ENCODE assay signal across 20 mouse cellular contexts in genomic region chr11:22711327-22711726, GRCm38 (mm10).
DNase-seq lines count a peak whose midpoint lies in the region; ATAC-seq and TF ChIP-seq lines count a peak whose summit lies in the region.
"Had no signal": no experiment of that assay in that cellular context is flagged by ENCODE, and none has a peak within 500 bp of the region (broad histone marks: within the 10 kb centered on the region; RNA-seq: fewer than 3 reads in every experiment).

No protein-coding gene starts in this region.

- TF ChIP-seq CTCF in C2C12 (IDR thresholded peaks at IDR 0.05; ENCODE audit: control insufficient read depth, insufficient read depth, insufficient read length) (no peak), Patski (IDR thresholded peaks at IDR 0.05) (no peak)
- TF ChIP-seq CTCF in gastrocnemius, adult 2 months (IDR thresholded peaks at IDR 0.05) = no peak

- H3K9ac ChIP-seq in midbrain, embryonic 15.5 days = no peak overlapping the region
- no peak overlapping the region for H3K9ac ChIP-seq in midbrain, embryonic 14.5 days (replicated peaks; ENCODE audit: low read length)
- H3K9ac ChIP-seq: embryonic facial prominence, embryonic 13.5 days; embryonic facial prominence, embryonic 15.5 days; forebrain, embryonic 12.5 days had no signal

- 0 out of 2 replicates have a peak, but pooled peaks have one; percentile 25 for ATAC-seq in midbrain, embryonic 15.5 days (replicated peaks)
- no peak for ATAC-seq in midbrain, embryonic 14.5 days (ENCODE audit: low FRiP score, low TSS enrichment)
- peak; percentile 47 for ATAC-seq in Patski

- H3K9me3 ChIP-seq in heart, embryonic 10.5 days = no peaks in the 10 kb centered on the region
- no peaks in the 10 kb centered on the region for H3K9me3 ChIP-seq in midbrain, embryonic 15.5 days
- H3K9me3 ChIP-seq in midbrain, embryonic 14.5 days (ENCODE audit: control insufficient read depth, low read length) = no peaks in the 10 kb centered on the region
- H3K9me3 ChIP-seq: embryonic facial prominence, embryonic 13.5 days; embryonic facial prominence, embryonic 15.5 days; forebrain, embryonic 10.5 days; forebrain, embryonic 12.5 days had no signal

- H3K4me2 ChIP-seq in midbrain, embryonic 15.5 days = no peak overlapping the region
- no peak overlapping the region for H3K4me2 ChIP-seq in midbrain, embryonic 14.5 days (ENCODE audit: low read length)
- H3K4me2 ChIP-seq: embryonic facial prominence, embryonic 13.5 days; embryonic facial prominence, embryonic 15.5 days; forebrain, embryonic 12.5 days had no signal

- H3K36me3 ChIP-seq in heart, embryonic 10.5 days = no peaks in the 10 kb centered on the region
- H3K36me3 ChIP-seq in midbrain, embryonic 15.5 days (replicated peaks) = no peaks in the 10 kb centered on the region
- H3K36me3 ChIP-seq in midbrain, embryonic 14.5 days (ENCODE audit: control insufficient read depth, insufficient read depth, low read length) = no peaks in the 10 kb centered on the region
- no peaks in the 10 kb centered on the region for H3K36me3 ChIP-seq in C2C12 (ENCODE audit: control insufficient read depth, insufficient read depth)
- H3K36me3 ChIP-seq: embryonic facial prominence, embryonic 13.5 days; embryonic facial prominence, embryonic 15.5 days; forebrain, embryonic 10.5 days; forebrain, embryonic 12.5 days had no signal

- H3K79me2 ChIP-seq in C2C12 (ENCODE audit: control insufficient read depth, insufficient read depth) = no peaks in the 10 kb centered on the region

- H3K79me3 ChIP-seq in C2C12 (ENCODE audit: low read depth) = no peaks in the 10 kb centered on the region

- no peaks in the 10 kb centered on the region for H3K27me3 ChIP-seq in heart, embryonic 10.5 days (ENCODE audit: insufficient read depth, poor library complexity, severe bottlenecking)
- no peaks in the 10 kb centered on the region for H3K27me3 ChIP-seq in midbrain, embryonic 15.5 days (replicated peaks)
- H3K27me3 ChIP-seq in midbrain, embryonic 14.5 days (ENCODE audit: control insufficient read depth, insufficient read depth, low read length) = no peaks in the 10 kb centered on the region
- H3K27me3 ChIP-seq in C2C12 (ENCODE audit: control insufficient read depth, insufficient read depth, insufficient read length) (no peaks in the 10 kb centered on the region), Patski (no peaks in the 10 kb centered on the region)
- H3K27me3 ChIP-seq: embryonic facial prominence, embryonic 13.5 days; embryonic facial prominence, embryonic 15.5 days; forebrain, embryonic 12.5 days had no signal

- intact Hi-C loops in gastrocnemius, adult 2 months (cut with DNase I) = loop anchor here (10.0 kb wide), 1 partner anchor 253 kb away; no protein-coding TSS in a partner anchor

- H3K4me3 ChIP-seq in heart, embryonic 10.5 days = no peak overlapping the region
- no peak overlapping the region for H3K4me3 ChIP-seq in midbrain, embryonic 15.5 days
- H3K4me3 ChIP-seq in midbrain, embryonic 14.5 days (replicated peaks; ENCODE audit: low read depth, low read length) = no peak overlapping the region
- no peak overlapping the region for H3K4me3 ChIP-seq in C2C12 (ENCODE audit: insufficient read depth, poor library complexity, severe bottlenecking)
- H3K4me3 ChIP-seq in gastrocnemius, adult 2 months = no peak overlapping the region
- H3K4me3 ChIP-seq: embryonic facial prominence, embryonic 13.5 days; embryonic facial prominence, embryonic 15.5 days; erythroblast, embryonic 14.5 days; forebrain, embryonic 10.5 days; forebrain, embryonic 12.5 days had no signal

- CTCF ChIA-PET in Patski (lab: Charles Lee) = interaction anchor here (0.8 to 1.5 kb wide), 7 partner anchors 8 to 92 kb away, joined by 3 to 5 read pairs (median 3); no protein-coding TSS in a partner anchor

- in situ Hi-C loops in Patski (cut with MboI; ENCODE audit: low pct_unique_long_range_greater_than_20kb) = no loop called here

- no peak overlapping the region for H3ac ChIP-seq in C2C12 (ENCODE audit: control insufficient read depth, insufficient read length, low read depth)

- DNase-seq in heart, embryonic 10.5 days (ENCODE audit: low spot score) = peak; percentile 19
- no peak for DNase-seq in heart, adult 9 months (ENCODE audit: low spot score in 2 of 2)
- DNase-seq in midbrain, embryonic 14.5 days = no peak
- no peak for DNase-seq in Patski (ENCODE audit: low read depth, low spot score)
- no peak for DNase-seq in gastrocnemius, adult 18-20 months (ENCODE audit: low spot score)
- DNase-seq in gastrocnemius, adult 2 months = no peak
- DNase-seq: adrenal gland, postnatal 10 days; adrenal gland, postnatal 25 days; cerebellum, adult 11 months; cerebellum, adult 18-20 months; cerebellum, adult 8-10 months; cerebellum, adult 9-11 months; cerebellum, postnatal 36 days had no signal

- POLR2A ChIA-PET in Patski (lab: Charles Lee) = no interaction called here

- no peak overlapping the region for H3K27ac ChIP-seq in heart, embryonic 10.5 days
- no peak overlapping the region for H3K27ac ChIP-seq in midbrain, embryonic 15.5 days
- H3K27ac ChIP-seq in midbrain, embryonic 14.5 days (replicated peaks; ENCODE audit: low read depth, low read length) = no peak overlapping the region
- H3K27ac ChIP-seq in gastrocnemius, adult 2 months = no peak overlapping the region
- H3K27ac ChIP-seq: embryonic facial prominence, embryonic 13.5 days; embryonic facial prominence, embryonic 15.5 days; forebrain, embryonic 10.5 days; forebrain, embryonic 12.5 days had no signal

- 84% methylated on average over 3 of the region's 3 CpGs for WGBS in heart, embryonic 10.5 days
- 90% methylated on average over 3 of the region's 3 CpGs for WGBS in midbrain, embryonic 15.5 days
- 93% methylated on average over 3 of the region's 3 CpGs for whole genome bisulfite sequencing in midbrain, embryonic 14.5 days

- no peaks in the 10 kb centered on the region for H3K4me1 ChIP-seq in heart, embryonic 10.5 days
- H3K4me1 ChIP-seq in midbrain, embryonic 15.5 days = no peaks in the 10 kb centered on the region
- no peaks in the 10 kb centered on the region for H3K4me1 ChIP-seq in midbrain, embryonic 14.5 days (ENCODE audit: control insufficient read depth, insufficient read depth, low read length)
- H3K4me1 ChIP-seq: embryonic facial prominence, embryonic 13.5 days; embryonic facial prominence, embryonic 15.5 days; forebrain, embryonic 10.5 days; forebrain, embryonic 12.5 days had no signal

TF ChIP-seq in C2C12, 6 proteins besides CTCF, POLR2A, EP300 and RAD21:
- TF ChIP-seq CEBPB (IDR thresholded peaks at IDR 0.05; ENCODE audit: low read depth) = peak; percentile 51
- TF ChIP-seq USF1 (IDR thresholded peaks at IDR 0.05; ENCODE audit: low read depth) = no peak
TF ChIP-seq in C2C12: peak in this region for 1.
